ENCODE assay signal across 8 mouse cellular contexts in the genomic region with DNA sequence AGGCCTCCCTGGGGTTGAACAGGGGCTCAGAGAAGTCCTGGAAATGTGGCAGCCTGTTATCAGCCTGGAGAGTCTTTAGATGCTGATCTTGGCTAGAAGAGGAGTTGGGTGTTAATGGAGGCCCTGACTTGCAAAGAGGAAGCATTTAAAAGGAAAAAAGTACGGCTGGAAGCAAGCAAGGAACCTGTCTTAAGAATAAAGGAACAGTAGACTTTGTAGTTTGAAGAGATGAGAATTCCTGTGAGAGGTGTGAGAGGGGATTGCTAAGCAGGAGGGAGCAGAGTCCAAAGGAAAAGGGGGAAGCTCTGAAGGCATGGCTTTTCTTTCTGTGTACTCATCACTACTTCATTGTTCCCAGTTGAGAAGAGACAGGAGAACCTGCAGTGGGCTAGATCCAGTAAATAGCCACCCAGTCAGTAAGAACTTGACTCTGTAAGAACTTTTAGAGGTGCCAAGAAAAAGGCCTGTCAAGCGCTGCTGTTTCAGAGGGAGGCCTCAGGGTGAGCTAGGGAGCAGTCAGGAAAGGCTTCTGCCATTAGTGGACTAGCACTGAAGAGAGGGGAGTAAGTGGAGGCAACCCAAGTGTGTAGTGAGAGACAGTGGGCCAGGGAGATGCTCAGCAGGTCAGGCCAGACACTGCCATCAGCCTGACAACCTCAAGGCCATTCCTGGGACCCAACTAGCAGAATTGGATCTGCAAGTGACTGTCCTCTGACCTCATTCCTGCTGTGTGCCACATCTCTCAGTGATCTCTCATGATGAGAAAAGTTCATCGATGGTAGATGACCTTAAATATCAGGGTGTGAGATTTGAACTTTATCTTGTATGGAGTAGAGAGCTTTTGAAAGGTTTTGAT. TPM values are rescaled to one million over a fixed set of nuclear protein-coding genes. Genes with fewer than 3 reads are reported as not detected.
DNase-seq lines count a peak whose midpoint lies in the region; ATAC-seq and TF ChIP-seq lines count a peak whose summit lies in the region.

No protein-coding gene starts in this region.

- H3K27me3 ChIP-seq in testis, adult 2 months (ENCODE audit: control insufficient read depth, insufficient read depth, low read length): no peaks in the 10 kb centered on the region
- H3K27me3 ChIP-seq in hindbrain, embryonic 15.5 days: no peaks in the 10 kb centered on the region
- H3K27me3 ChIP-seq in midbrain, embryonic 11.5 days (ENCODE audit: control insufficient read depth, insufficient read depth, low read length): no peaks in the 10 kb centered on the region

- DNase-seq in CD4-positive, CD25-positive, alpha-beta regulatory T cell, adult 2 months (ENCODE audit: low read depth, low spot score): peak; percentile 8
- DNase-seq in testis, postnatal 10 days (ENCODE audit: low spot score): no peak
- DNase-seq in midbrain, embryonic 11.5 days (ENCODE audit: low spot score, missing footprints): no peak
- no peak for DNase-seq in embryo, embryonic 10 days (ENCODE audit: low spot score)
- DNase-seq in spleen, adult 12 weeks (ENCODE audit: low spot score): no peak

- no peak for ATAC-seq in CD4-positive, CD25-positive, alpha-beta regulatory T cell, adult 4 months
- ATAC-seq in hindbrain, embryonic 15.5 days (ENCODE audit: low FRiP score, low read depth): no peak
- no peak for ATAC-seq in midbrain, embryonic 11.5 days (ENCODE audit: low FRiP score)

- peaks cover 7% of the 10 kb centered on the region for H3K4me1 ChIP-seq in testis, adult 2 months (ENCODE audit: control insufficient read depth, insufficient read depth, low read length)
- H3K4me1 ChIP-seq in hindbrain, embryonic 15.5 days (replicated peaks): peaks cover 34% of the 10 kb centered on the region
- peaks cover 21% of the 10 kb centered on the region for H3K4me1 ChIP-seq in midbrain, embryonic 11.5 days (ENCODE audit: control insufficient read depth, insufficient read depth, low read length)

- no peak for TF ChIP-seq POLR2A in testis, adult 2 months (IDR thresholded peaks at IDR 0.05; ENCODE audit: control insufficient read depth, low read depth, low read length)

- 64% methylated on average over 3 of the region's 3 CpGs for WGBS in hindbrain, embryonic 15.5 days
- 65% methylated on average over 3 of the region's 3 CpGs for WGBS in midbrain, embryonic 11.5 days

- H3K4me2 ChIP-seq in hindbrain, embryonic 15.5 days: peak overlapping the region; percentile 91
- H3K4me2 ChIP-seq in midbrain, embryonic 11.5 days: peak overlapping the region; percentile 68

- peak overlapping the region; percentile 96 for H3K4me3 ChIP-seq in testis, adult 2 months (ENCODE audit: control insufficient read depth, low read depth, low read length)
- H3K4me3 ChIP-seq in hindbrain, embryonic 15.5 days: peak overlapping the region; percentile 88
- H3K4me3 ChIP-seq in midbrain, embryonic 11.5 days (ENCODE audit: low read depth, low read length): peak overlapping the region; percentile 97

- no peaks in the 10 kb centered on the region for H3K9me3 ChIP-seq in hindbrain, embryonic 15.5 days
- H3K9me3 ChIP-seq in midbrain, embryonic 11.5 days (ENCODE audit: control insufficient read depth, low read length): no peaks in the 10 kb centered on the region

- no peak for TF ChIP-seq CTCF in testis, adult 2 months (IDR thresholded peaks at IDR 0.05; ENCODE audit: control insufficient read depth, insufficient read depth, insufficient replicate concordance, low read depth, low read length)

- H3K9ac ChIP-seq in hindbrain, embryonic 15.5 days: peak overlapping the region; percentile 92
- H3K9ac ChIP-seq in midbrain, embryonic 11.5 days (ENCODE audit: low read length): peak overlapping the region; percentile 98

- peaks cover 1% of the 10 kb centered on the region; the same call in 1 of the 2 replicates for H3K36me3 ChIP-seq in testis, adult 2 months (ENCODE audit: control insufficient read depth, insufficient read depth, low read length)
- peaks cover 26% of the 10 kb centered on the region for H3K36me3 ChIP-seq in hindbrain, embryonic 15.5 days
- peaks cover 10% of the 10 kb centered on the region for H3K36me3 ChIP-seq in midbrain, embryonic 11.5 days (ENCODE audit: control insufficient read depth, insufficient read depth, low read length)

- H3K27ac ChIP-seq in testis, adult 2 months (ENCODE audit: control insufficient read depth, insufficient read depth, low read depth, low read length): peak overlapping the region; percentile 97
- H3K27ac ChIP-seq in hindbrain, embryonic 15.5 days (replicated peaks): peak overlapping the region; percentile 96
- no peak overlapping the region; the same call in 1 of the 2 replicates for H3K27ac ChIP-seq in midbrain, embryonic 11.5 days (ENCODE audit: low read depth, low read length)

RNA-seq across cellular contexts. Expression of a gene that starts 2.4 kb away (rescaled TPM):
- 10 to 100 TPM; 15.7 to 21.8 TPM for polyA plus RNA-seq in CD4-positive, CD25-positive, alpha-beta regulatory T cell, adult 4 months (2017; shearing (Covaris generic))
- 122 and 128 TPM in 2 replicates for polyA plus RNA-seq in testis, adult 2 months (2012; rRNA removed)
- 74.3 and 77.3 TPM in 2 replicates for polyA plus RNA-seq in hindbrain, embryonic 15.5 days (2015; fragmentation: Nextera tagmentation; extraction: Ambion mirVana)
- polyA plus RNA-seq in midbrain, embryonic 11.5 days (2014; fragmentation: Nextera tagmentation; extraction: Ambion mirVana): 64.1 and 67.5 TPM in 2 replicates

RNA-seq across cellular contexts. Expression of a gene that starts 2.6 kb away (rescaled TPM):
- polyA plus RNA-seq in CD4-positive, CD25-positive, alpha-beta regulatory T cell, adult 4 months (2017; shearing (Covaris generic)): 100 to 1,000 TPM; 779 to 910 TPM
- 108 and 112 TPM in 2 replicates for polyA plus RNA-seq in testis, adult 2 months (2012; rRNA removed)
- 459 and 497 TPM in 2 replicates for polyA plus RNA-seq in hindbrain, embryonic 15.5 days (2015; fragmentation: Nextera tagmentation; extraction: Ambion mirVana)
- 398 and 455 TPM in 2 replicates for polyA plus RNA-seq in midbrain, embryonic 11.5 days (2014; fragmentation: Nextera tagmentation; extraction: Ambion mirVana)

RNA-seq across cellular contexts. Expression of a gene that starts 23.8 kb away (rescaled TPM):
- 10 to 100 TPM; 24.1 to 32.9 TPM for polyA plus RNA-seq in CD4-positive, CD25-positive, alpha-beta regulatory T cell, adult 4 months (2017; shearing (Covaris generic))
- polyA plus RNA-seq in testis, adult 2 months (2012; rRNA removed): 193 and 263 TPM in 2 replicates
- polyA plus RNA-seq in hindbrain, embryonic 15.5 days (2015; fragmentation: Nextera tagmentation; extraction: Ambion mirVana): 12.3 and 12.5 TPM in 2 replicates
- 22.2 and 24.7 TPM in 2 replicates for polyA plus RNA-seq in midbrain, embryonic 11.5 days (2014; fragmentation: Nextera tagmentation; extraction: Ambion mirVana)

RNA-seq across cellular contexts. Expression of a gene that starts 46.0 kb away (rescaled TPM):
- polyA plus RNA-seq in CD4-positive, CD25-positive, alpha-beta regulatory T cell, adult 4 months (2017; shearing (Covaris generic)): 1 to 10 TPM; 4.8 to 7.8 TPM
- polyA plus RNA-seq in testis, adult 2 months (2012; rRNA removed): 5.3 and 6.0 TPM in 2 replicates
- polyA plus RNA-seq in hindbrain, embryonic 15.5 days (2015; fragmentation: Nextera tagmentation; extraction: Ambion mirVana): 9.9 and 10.7 TPM in 2 replicates
- polyA plus RNA-seq in midbrain, embryonic 11.5 days (2014; fragmentation: Nextera tagmentation; extraction: Ambion mirVana): 55.8 and 61.0 TPM in 2 replicates

RNA-seq across cellular contexts. Expression of a gene that starts 46.2 kb away (rescaled TPM):
- 1 to 10 TPM; 6.6 to 10.0 TPM for polyA plus RNA-seq in CD4-positive, CD25-positive, alpha-beta regulatory T cell, adult 4 months (2017; shearing (Covaris generic))
- polyA plus RNA-seq in testis, adult 2 months (2012; rRNA removed): 111 and 113 TPM in 2 replicates
- 69.5 and 69.9 TPM in 2 replicates for polyA plus RNA-seq in hindbrain, embryonic 15.5 days (2015; fragmentation: Nextera tagmentation; extraction: Ambion mirVana)
- 46.6 and 48.4 TPM in 2 replicates for polyA plus RNA-seq in midbrain, embryonic 11.5 days (2014; fragmentation: Nextera tagmentation; extraction: Ambion mirVana)
